In genomic region chr1:91839979-91840378, GRCm38 (mm10) we compare ENCODE assay signal across 21 mouse cellular contexts. TPM values are rescaled to one million over a fixed set of nuclear protein-coding genes. Genes with fewer than 3 reads are reported as not detected.
DNase-seq lines count a peak whose midpoint lies in the region; ATAC-seq lines count a peak whose summit lies in the region.
"Had no signal": no experiment of that assay in that cellular context is flagged by ENCODE, and none has a peak within 500 bp of the region (broad histone marks: within the 10 kb centered on the region; RNA-seq: fewer than 3 reads in every experiment).

No protein-coding gene starts in this region.

- WGBS in kidney, embryonic 15.5 days, result 65% methylated on average over 6 of the region's 6 CpGs

- peaks cover 10% of the 10 kb centered on the region; the same call in 1 of the 2 replicates for H3K27me3 ChIP-seq in kidney, embryonic 15.5 days
- H3K27me3 ChIP-seq: embryonic facial prominence, embryonic 13.5 days; limb, embryonic 15.5 days had no signal

- peaks cover 31% of the 10 kb centered on the region for H3K4me1 ChIP-seq in kidney, embryonic 15.5 days

- H3K4me3 ChIP-seq in kidney, embryonic 15.5 days (replicated peaks), result no peak overlapping the region
- H3K4me3 ChIP-seq: embryonic facial prominence, embryonic 13.5 days; forebrain, embryonic 10.5 days; limb, embryonic 15.5 days had no signal

- DNase-seq in kidney, postnatal 4 days, result peak; percentile 22 to 28
- DNase-seq in layer of hippocampus, adult 9-11 months, result peak; percentile 62
- peak; percentile 41 for DNase-seq in right cerebral cortex, postnatal 14 days
- no peak for DNase-seq in embryo, embryonic 10 days (ENCODE audit: low spot score)
- no peak for DNase-seq in left cerebral cortex, postnatal 4 days
- no peak for DNase-seq in MN1 (ENCODE audit: low spot score)
- DNase-seq: adrenal gland, postnatal 14 days; cerebellum, adult 2 months; heart, postnatal 14 days; kidney, adult 9 months; thymus, adult 2 months had no signal

- intact Hi-C loops in left cerebral cortex, postnatal 4 days (cut with DNase I), result no loop called here

- no peaks in the 10 kb centered on the region for H3K36me3 ChIP-seq in kidney, embryonic 15.5 days
- H3K36me3 ChIP-seq: forebrain, embryonic 10.5 days had no signal

- no peak overlapping the region for H3K9ac ChIP-seq in kidney, embryonic 15.5 days
- H3K9ac ChIP-seq: embryonic facial prominence, embryonic 13.5 days; limb, embryonic 15.5 days had no signal

- no peak overlapping the region for H3K4me2 ChIP-seq in kidney, embryonic 15.5 days
- H3K4me2 ChIP-seq: embryonic facial prominence, embryonic 13.5 days; heart, embryonic 11.5 days; limb, embryonic 15.5 days had no signal

- no peaks in the 10 kb centered on the region for H3K9me3 ChIP-seq in kidney, embryonic 15.5 days (replicated peaks)
- H3K9me3 ChIP-seq: forebrain, embryonic 10.5 days; limb, embryonic 15.5 days had no signal

- no peak for ATAC-seq in kidney, embryonic 15.5 days (replicated peaks; ENCODE audit: low FRiP score)
- ATAC-seq in frontal cortex, adult (ENCODE audit: low TSS enrichment), result peak; percentile 32; the same call in 1 of the 2 replicates
- ATAC-seq: hindbrain, postnatal 0 days had no signal

- H3K27ac ChIP-seq in kidney, embryonic 15.5 days, result no peak overlapping the region
- H3K27ac ChIP-seq: embryonic facial prominence, embryonic 13.5 days; forebrain, embryonic 10.5 days; hindbrain, postnatal 0 days; limb, embryonic 15.5 days had no signal

RNA-seq across cellular contexts. Expression of gene Twist2, which starts 38.7 kb away (rescaled TPM):
- polyA plus RNA-seq in kidney, embryonic 15.5 days (2015; fragmentation: Nextera tagmentation; extraction: Ambion mirVana), result 6.9 and 8.9 TPM in 2 replicates
- 1 to 10 TPM in 1 of 2 experiments, under 1 TPM in 1; 0.52 to 1.1 TPM for total RNA-seq in left cerebral cortex, postnatal 4 days (2021)
- total RNA-seq: common myeloid progenitor, adult 5-6 weeks; megakaryocyte-erythroid progenitor cell, adult 5-6 weeks had no signal
- polyA plus RNA-seq: liver, embryonic 16.5 days had no signal

Comparison
In these comparisons a context has a peak if more than half of its experiments do, and no peak if none do; other contexts are left out.
1. DNase-seq: peak in kidney, postnatal 4 days (2 of 2), layer of hippocampus, adult 9-11 months (single experiment) and right cerebral cortex, postnatal 14 days (single experiment); none in embryo, embryonic 10 days (single experiment), left cerebral cortex, postnatal 4 days (single experiment) and MN1 (single experiment).